Mouse (Mus musculus): ENCODE data around the gene Nap1l4. TPM values are rescaled to one million over a fixed set of nuclear protein-coding genes. Genes with fewer than 3 reads are reported as not detected.
A peak's percentile ranks its signal among the peaks of the same experiment; 100 is the strongest.

The Nap1l4 gene
- polyA plus RNA-seq, 1 experiment from 2014 or later = 61.2 TPM

DNA sequence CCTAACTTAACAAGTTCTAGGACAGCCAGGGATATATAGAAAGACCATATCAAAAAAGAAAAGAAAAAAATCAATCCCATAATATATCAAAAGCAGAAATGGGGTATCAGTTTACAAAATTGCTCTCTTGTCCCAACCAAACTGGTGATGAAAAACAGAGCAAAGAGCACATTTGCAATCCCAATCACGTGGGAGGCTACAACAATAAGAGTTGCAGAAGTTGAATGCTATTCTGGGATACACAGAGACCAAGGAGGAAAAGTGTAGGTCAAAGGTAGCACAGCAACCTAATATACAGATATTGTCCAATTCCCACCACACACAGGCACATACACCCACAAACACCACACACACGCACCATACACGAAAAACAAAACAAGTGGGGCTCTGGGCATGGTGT lies 12.7 kb downstream of the Nap1l4 start:
- no peak overlapping the region for H3K4me2 ChIP-seq (ENCODE audit: low read depth, low read length)
- H3K36me3 ChIP-seq (replicated peaks; ENCODE audit: insufficient read depth, low read length) = peaks cover 91% of the 10 kb centered on the region
- H3K27ac ChIP-seq (ENCODE audit: low read depth) = no peak overlapping the region
- TF ChIP-seq EP300 (IDR thresholded peaks at IDR 0.05; ENCODE audit: low read depth) (no peak), CTCF (IDR thresholded peaks at IDR 0.05; ENCODE audit: low read depth) (no peak)
- no peak overlapping the region for H3K4me3 ChIP-seq (ENCODE audit: low read depth, low read length)
- ATAC-seq = no peak
- no peaks in the 10 kb centered on the region for H3K27me3 ChIP-seq (ENCODE audit: insufficient read depth, low read length)
- H3K9ac ChIP-seq (replicated peaks) = no peak overlapping the region
- DNase-seq = no peak
- H3K9me3 ChIP-seq (ENCODE audit: low read length) = no peaks in the 10 kb centered on the region
- H3K4me1 ChIP-seq (ENCODE audit: insufficient read depth) = peaks cover 9% of the 10 kb centered on the region
- 90% methylated on average over 3 of the region's 3 CpGs for WGBS (ENCODE audit: insufficient replicate concordance)

- peak; percentile 83 for ATAC-seq
- H3K36me3 ChIP-seq (replicated peaks; ENCODE audit: insufficient read depth, low read length) = peaks cover 95% of the 10 kb centered on the region
- no peaks in the 10 kb centered on the region for H3K27me3 ChIP-seq (ENCODE audit: insufficient read depth, low read length)
- H3K9ac ChIP-seq (replicated peaks) = no peak overlapping the region
- peak overlapping the region; percentile 18; the same call in 1 of the 2 replicates for H3K27ac ChIP-seq (ENCODE audit: low read depth)
- peaks cover 9% of the 10 kb centered on the region; the same call in 1 of the 2 replicates for H3K4me1 ChIP-seq (ENCODE audit: insufficient read depth)
- no peak overlapping the region for H3K4me3 ChIP-seq (ENCODE audit: low read depth, low read length)
- DNase-seq = no peak
- 45% methylated on average over 2 of the region's 2 CpGs for WGBS (ENCODE audit: insufficient replicate concordance)
- no peak for TF ChIP-seq CTCF (IDR thresholded peaks at IDR 0.05; ENCODE audit: low read depth)
- peak; percentile 91 for TF ChIP-seq EP300 (IDR thresholded peaks at IDR 0.05; ENCODE audit: low read depth)
- H3K9me3 ChIP-seq (ENCODE audit: low read length) = no peaks in the 10 kb centered on the region
- H3K4me2 ChIP-seq (ENCODE audit: low read depth, low read length) = peak overlapping the region; percentile 29; the same call in 1 of the 2 replicates
Observed at GRCm38 (mm10) chr7:143533284-143533683, 15.6 kb downstream of the Nap1l4 start.

DNA sequence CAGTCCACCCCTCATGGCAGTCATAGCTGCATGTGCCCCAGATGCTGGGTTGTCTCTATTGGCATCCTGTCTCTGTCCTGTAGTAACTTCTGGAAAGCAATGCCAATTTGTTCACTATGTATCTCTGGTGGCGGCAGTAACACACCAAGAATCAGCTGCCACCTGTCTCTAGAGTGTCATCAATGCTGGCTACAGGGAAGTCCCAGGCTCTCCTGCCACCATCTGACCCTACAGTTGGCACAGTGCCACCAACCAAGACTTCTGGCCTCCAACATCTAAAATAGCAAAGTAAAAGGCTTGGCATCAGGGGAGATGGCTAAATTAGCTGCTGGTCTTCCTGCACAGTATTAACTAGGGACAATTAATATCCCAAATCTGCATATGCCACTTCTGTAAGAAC lies 16.5 kb downstream of the Nap1l4 start:
- DNase-seq = no peak
- no peak overlapping the region for H3K9ac ChIP-seq (replicated peaks)
- H3K9me3 ChIP-seq (ENCODE audit: low read length) = no peaks in the 10 kb centered on the region
- peaks cover 95% of the 10 kb centered on the region for H3K36me3 ChIP-seq (replicated peaks; ENCODE audit: insufficient read depth, low read length)
- no peaks in the 10 kb centered on the region for H3K27me3 ChIP-seq (ENCODE audit: insufficient read depth, low read length)
- no peak overlapping the region for H3K27ac ChIP-seq (ENCODE audit: low read depth)
- WGBS (ENCODE audit: insufficient replicate concordance) = 78% methylated on average over 1 of the region's 1 CpGs
- H3K4me3 ChIP-seq (ENCODE audit: low read depth, low read length) = no peak overlapping the region
- no peak for ATAC-seq
- peaks cover 9% of the 10 kb centered on the region; the same call in 1 of the 2 replicates for H3K4me1 ChIP-seq (ENCODE audit: insufficient read depth)
- TF ChIP-seq CTCF (IDR thresholded peaks at IDR 0.05; ENCODE audit: low read depth) (no peak), EP300 (IDR thresholded peaks at IDR 0.05; ENCODE audit: low read depth) (no peak)
- H3K4me2 ChIP-seq (ENCODE audit: low read depth, low read length) = no peak overlapping the region

- 72% methylated on average over 4 of the region's 4 CpGs for WGBS (ENCODE audit: insufficient replicate concordance)
- H3K4me3 ChIP-seq (ENCODE audit: low read depth, low read length) = no peak overlapping the region
- no peaks in the 10 kb centered on the region for H3K4me1 ChIP-seq (ENCODE audit: insufficient read depth)
- no peak overlapping the region for H3K27ac ChIP-seq (ENCODE audit: low read depth)
- peaks cover 95% of the 10 kb centered on the region for H3K36me3 ChIP-seq (replicated peaks; ENCODE audit: insufficient read depth, low read length)
- ATAC-seq (no peak), DNase-seq (no peak)
- TF ChIP-seq CTCF (IDR thresholded peaks at IDR 0.05; ENCODE audit: low read depth) (no peak), EP300 (IDR thresholded peaks at IDR 0.05; ENCODE audit: low read depth) (no peak)
- H3K9me3 ChIP-seq (ENCODE audit: low read length) = no peaks in the 10 kb centered on the region
- H3K9ac ChIP-seq (replicated peaks) = no peak overlapping the region
- H3K4me2 ChIP-seq (ENCODE audit: low read depth, low read length) = no peak overlapping the region
- H3K27me3 ChIP-seq (ENCODE audit: insufficient read depth, low read length) = no peaks in the 10 kb centered on the region
Observed at GRCm38 (mm10) chr7:143519333-143519732, 29.6 kb downstream of the Nap1l4 start.

- no peaks in the 10 kb centered on the region for H3K9me3 ChIP-seq (ENCODE audit: low read length)
- H3K4me1 ChIP-seq (ENCODE audit: insufficient read depth) = no peaks in the 10 kb centered on the region
- no peak overlapping the region for H3K4me3 ChIP-seq (ENCODE audit: low read depth, low read length)
- no peaks in the 10 kb centered on the region for H3K27me3 ChIP-seq (ENCODE audit: insufficient read depth, low read length)
- no peak for DNase-seq
- TF ChIP-seq CTCF (IDR thresholded peaks at IDR 0.05; ENCODE audit: low read depth) (no peak), EP300 (IDR thresholded peaks at IDR 0.05; ENCODE audit: low read depth) (no peak)
- WGBS (ENCODE audit: insufficient replicate concordance) = 90% methylated on average over 4 of the region's 4 CpGs
- no peak for ATAC-seq
- peaks cover 58% of the 10 kb centered on the region for H3K36me3 ChIP-seq (replicated peaks; ENCODE audit: insufficient read depth, low read length)
- no peak overlapping the region for H3K4me2 ChIP-seq (ENCODE audit: low read depth, low read length)
- no peak overlapping the region for H3K9ac ChIP-seq (replicated peaks)
- H3K27ac ChIP-seq (ENCODE audit: low read depth) = no peak overlapping the region
Observed at GRCm38 (mm10) chr7:143514416-143514768, 34.5 kb downstream of the Nap1l4 start.

- no peak overlapping the region for H3K27ac ChIP-seq (ENCODE audit: low read depth)
- WGBS (ENCODE audit: insufficient replicate concordance) = 63% methylated on average over 10 of the region's 10 CpGs
Observed at GRCm38 (mm10) chr7:143513763-143514415, 35.0 kb downstream of the Nap1l4 start.

More at GRCm38 (mm10) chr7:143513763-143514415, 35.0 kb downstream of the Nap1l4 start:
- H3K27me3 ChIP-seq (ENCODE audit: insufficient read depth, low read length) = no peaks in the 10 kb centered on the region
- no peak overlapping the region for H3K4me2 ChIP-seq (ENCODE audit: low read depth, low read length)
- peaks cover 53% of the 10 kb centered on the region for H3K36me3 ChIP-seq (replicated peaks; ENCODE audit: insufficient read depth, low read length)
- TF ChIP-seq CTCF (IDR thresholded peaks at IDR 0.05; ENCODE audit: low read depth) = no peak
- TF ChIP-seq EP300 (IDR thresholded peaks at IDR 0.05; ENCODE audit: low read depth) = no peak
- no peak overlapping the region for H3K9ac ChIP-seq (replicated peaks)
- ATAC-seq = no peak
- H3K9me3 ChIP-seq (ENCODE audit: low read length) = no peaks in the 10 kb centered on the region
- H3K4me1 ChIP-seq (ENCODE audit: insufficient read depth) = no peaks in the 10 kb centered on the region
- no peak overlapping the region for H3K4me3 ChIP-seq (ENCODE audit: low read depth, low read length)
- DNase-seq = no peak
